Mouse (Mus musculus) forebrain, embryonic 13.5 days (tissue): Measurements from ENCODE around the gene Vmn1r78. TPM values are rescaled to one million over a fixed set of nuclear protein-coding genes. Genes with fewer than 3 reads are reported as not detected.
"Not testable (repeated sequence)": the region's sequence is repeated elsewhere in the genome, so short reads cannot be mapped to it uniquely, and the experiment has no call there.

Experiments used
- ATAC-seq: fragments of 200-750 bp; cut with Nextera tagmentation; 2 replicates; pipeline ENCODE4 v1.8.0; 2017
- H3K27ac ChIP-seq: fragments of 300-500 bp; sonication (generic); 2 replicates; pipeline ENCODE4 v1.5.1; 2015; ENCODE audit warnings: inconsistent platforms, mild to moderate bottlenecking, moderate library complexity
- H3K27me3 ChIP-seq: fragments of 300-500 bp; sonication (generic); 2 replicates; pipeline ENCODE4 v1.6.1; 2015; ENCODE audit warnings: mild to moderate bottlenecking, inconsistent platforms
- H3K36me3 ChIP-seq: fragments of 300-500 bp; sonication (generic); 2 replicates; pipeline ENCODE4 v1.6.1; 2015; ENCODE audit warnings: mild to moderate bottlenecking, inconsistent platforms; ENCODE audit not compliant: poor library complexity, severe bottlenecking
- H3K4me1 ChIP-seq: fragments of 300-500 bp; sonication (generic); 2 replicates; pipeline ENCODE4 v1.6.1; 2015; ENCODE audit warnings: inconsistent platforms
- H3K4me2 ChIP-seq: fragments of 300-500 bp; sonication (generic); 2 replicates; pipeline ENCODE4 v1.6.1; 2015; ENCODE audit warnings: inconsistent platforms, mild to moderate bottlenecking, moderate library complexity
- H3K4me3 ChIP-seq: fragments of 300-500 bp; sonication (generic); 2 replicates; pipeline ENCODE4 v1.5.1; 2015; ENCODE audit warnings: mild to moderate bottlenecking, inconsistent platforms
- H3K9ac ChIP-seq: fragments of 300-500 bp; sonication (generic); 2 replicates; pipeline ENCODE4 v1.6.1; 2015; ENCODE audit warnings: mild to moderate bottlenecking, inconsistent platforms
- H3K9me3 ChIP-seq: fragments of 300-500 bp; sonication (generic); replicated peaks from 2 replicates; pipeline ENCODE4 v1.6.1; 2016; ENCODE audit warnings: inconsistent platforms
- WGBS: fragments of 180-500 bp; shearing (Covaris S2); methylation state at CpG from one replicate; pipeline ENCODE4 v1.1.7; 2015; 5-methylcytosine and 5-hydroxymethylcytosine counted together
- polyA plus RNA-seq: library from polyadenylated mRNA; unstranded; fragments of >200 nt; fragmentation: Nextera tagmentation; extraction: Ambion mirVana; gene quantifications from 2 replicates; pipeline ENCODE4 v1.2.1, GENCODE M21; 2015

Gene Vmn1r78
- polyA plus RNA-seq: not detected in 2 replicates

- no peak for ATAC-seq
- no peaks in the 10 kb centered on the region for H3K27me3 ChIP-seq
- H3K36me3 ChIP-seq: no peaks in the 10 kb centered on the region
- peaks cover 6% of the 10 kb centered on the region; the same call in 1 of the 2 replicates for H3K9me3 ChIP-seq
- no peak within 1 kb of the TSS for H3K9ac ChIP-seq
- no peak within 1 kb of the TSS for H3K4me2 ChIP-seq
- 59% methylated on average over 2 of the region's 2 CpGs for WGBS
- no peak within 1 kb of the TSS for H3K4me3 ChIP-seq
- no peaks in the 10 kb centered on the region for H3K4me1 ChIP-seq
- H3K27ac ChIP-seq: no peak within 1 kb of the TSS
Observed at GRCm38 (mm10) chr7:12149957-12150356, at the start of gene Vmn1r78. TSS of gene Vmn1r78 (plus strand) at chr7:12150257.

GRCm38 (mm10) chr7:12156463-12156862, 6.4 kb downstream of the Vmn1r78 start:
- not testable (repeated sequence) for H3K27ac ChIP-seq, H3K4me2 ChIP-seq, H3K27me3 ChIP-seq, H3K9me3 ChIP-seq, H3K4me1 ChIP-seq, H3K4me3 ChIP-seq, ATAC-seq, H3K9ac ChIP-seq, H3K36me3 ChIP-seq
- WGBS: 71% methylated on average over 1 of the region's 1 CpGs

DNA sequence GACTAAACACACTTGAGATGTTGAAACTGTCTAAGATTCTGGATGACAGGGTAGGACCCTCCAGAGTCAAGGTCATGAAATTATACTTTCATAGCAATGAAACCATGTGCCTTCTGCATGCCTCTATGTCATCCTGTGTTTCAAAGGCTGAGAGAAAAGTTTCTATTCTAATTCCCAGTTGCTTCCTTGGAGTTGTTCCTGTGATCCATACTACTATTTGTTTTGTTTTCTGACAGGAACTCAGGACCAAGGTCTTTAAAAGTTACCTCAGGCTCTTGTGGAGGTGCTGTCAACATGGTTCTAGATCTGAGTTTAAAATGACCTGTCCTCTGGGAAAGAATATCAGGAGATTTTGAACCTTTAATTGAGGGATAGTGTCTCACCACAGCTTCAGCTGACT, 20.9 kb downstream of the Vmn1r78 start, which contains the start of gene Vmn1r79:
Gene Vmn1r79 (plus strand): TSS at position 301 of the 400 bp plus-strand sequence.
- H3K36me3 ChIP-seq, H3K4me3 ChIP-seq, H3K9me3 ChIP-seq, H3K27me3 ChIP-seq, H3K4me1 ChIP-seq, H3K9ac ChIP-seq, H3K27ac ChIP-seq, H3K4me2 ChIP-seq, ATAC-seq: not testable (repeated sequence)

DNA sequence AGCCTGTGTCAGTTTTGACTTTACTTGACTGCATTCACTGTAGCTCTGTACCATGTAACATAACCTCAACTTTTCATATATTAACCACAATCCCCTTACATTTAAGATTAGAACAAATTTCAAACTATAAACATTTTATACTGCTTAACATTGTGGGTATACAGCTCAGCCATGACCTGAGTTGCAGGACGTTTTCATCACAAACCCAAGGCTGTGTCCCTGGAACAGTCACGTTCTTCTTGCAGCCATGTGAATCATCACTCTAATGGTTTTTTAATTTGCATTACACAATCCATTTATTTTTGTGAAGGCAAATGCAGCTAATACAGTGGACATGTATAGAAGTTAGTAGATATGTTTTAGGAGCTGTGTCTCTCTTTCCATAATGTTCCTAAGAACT, 22.9 kb downstream of the Vmn1r78 start:
- H3K4me3 ChIP-seq, H3K4me2 ChIP-seq, ATAC-seq, H3K9ac ChIP-seq, H3K9me3 ChIP-seq, H3K27me3 ChIP-seq, H3K4me1 ChIP-seq, H3K27ac ChIP-seq, H3K36me3 ChIP-seq: not testable (repeated sequence)
- WGBS: 63% methylated on average over 2 of the region's 2 CpGs

- ATAC-seq: no peak
- no peaks in the 10 kb centered on the region for H3K36me3 ChIP-seq
- H3K9ac ChIP-seq: no peak within 1 kb of the TSS
- H3K4me1 ChIP-seq: no peaks in the 10 kb centered on the region
- WGBS: 90% methylated on average over 1 of the region's 1 CpGs
- no peak within 1 kb of the TSS for H3K4me3 ChIP-seq
- H3K27me3 ChIP-seq: no peaks in the 10 kb centered on the region
- no peak within 1 kb of the TSS for H3K27ac ChIP-seq
- no peak within 1 kb of the TSS for H3K4me2 ChIP-seq
- peaks cover 14% of the 10 kb centered on the region; the same call in 1 of the 2 replicates for H3K9me3 ChIP-seq
Observed at GRCm38 (mm10) chr7:12188986-12189385, 38.9 kb downstream of the Vmn1r78 start, which contains the start of gene Vmn1r80. TSS of gene Vmn1r80 (plus strand) at chr7:12189286.

GRCm38 (mm10) chr7:12204141-12204540, 54.1 kb downstream of the Vmn1r78 start:
- no peak overlapping the region for H3K4me3 ChIP-seq
- no peaks in the 10 kb centered on the region for H3K36me3 ChIP-seq
- no peaks in the 10 kb centered on the region for H3K4me1 ChIP-seq
- 53% methylated on average over 2 of the region's 2 CpGs for WGBS
- H3K9ac ChIP-seq: no peak overlapping the region
- no peak overlapping the region for H3K4me2 ChIP-seq
- no peaks in the 10 kb centered on the region for H3K27me3 ChIP-seq
- ATAC-seq: no peak
- no peak overlapping the region for H3K27ac ChIP-seq
- H3K9me3 ChIP-seq: peaks cover 13% of the 10 kb centered on the region

Other genes with a start within 250 kb of the Vmn1r78 start
- not detected in 2 replicates for gene Vmn1r76, start 212.0 kb upstream of the Vmn1r78 start, polyA plus RNA-seq
- not detected in 2 replicates for gene Vmn1r77, start 113.5 kb upstream of the Vmn1r78 start, polyA plus RNA-seq
- not detected in 2 replicates for gene Vmn1r79, start 21.0 kb downstream of the Vmn1r78 start, polyA plus RNA-seq
- not detected in 2 replicates for gene Vmn1r80, start 39.0 kb downstream of the Vmn1r78 start, polyA plus RNA-seq
- gene Vmn1r81, start 118.0 kb downstream of the Vmn1r78 start, polyA plus RNA-seq: not detected in 2 replicates
- gene Vmn1r82, start 150.2 kb downstream of the Vmn1r78 start, polyA plus RNA-seq: not detected in 2 replicates
- not detected in 2 replicates for gene Vmn1r83, start 179.2 kb downstream of the Vmn1r78 start, polyA plus RNA-seq
- not detected in 2 replicates for gene Vmn1r84, start 219.0 kb downstream of the Vmn1r78 start, polyA plus RNA-seq